8 mouse cellular contexts compared by ENCODE assay signal in genomic region chr7:127104560-127105332, GRCm38 (mm10). TPM values are rescaled to one million over a fixed set of nuclear protein-coding genes. Genes with fewer than 3 reads are reported as not detected.
DNase-seq lines count a peak whose midpoint lies in the region; ATAC-seq lines count a peak whose summit lies in the region.

No protein-coding gene starts in this region.

- H3K4me1 ChIP-seq in hindbrain, embryonic 14.5 days (replicated peaks; ENCODE audit: control insufficient read depth, insufficient read depth, low read length): peaks cover 4% of the 10 kb centered on the region; the same call in 1 of the 2 replicates

- ATAC-seq in hindbrain, embryonic 14.5 days (ENCODE audit: low FRiP score): peak; percentile 76

- H3K36me3 ChIP-seq in hindbrain, embryonic 14.5 days (replicated peaks; ENCODE audit: control insufficient read depth, insufficient read depth): no peaks in the 10 kb centered on the region

- peak overlapping the region; percentile 49 for H3K4me2 ChIP-seq in hindbrain, embryonic 14.5 days (replicated peaks)

- no peaks in the 10 kb centered on the region for H3K27me3 ChIP-seq in hindbrain, embryonic 14.5 days (ENCODE audit: control insufficient read depth, insufficient read depth, low read length)

- no peaks in the 10 kb centered on the region for H3K9me3 ChIP-seq in hindbrain, embryonic 14.5 days (ENCODE audit: control insufficient read depth, low read length)

- DNase-seq in R1 (ENCODE audit: low read depth, low spot score): peak; percentile 97
- DNase-seq in cerebellum, postnatal 14 days: peak; percentile 90 to 91
- peak; percentile 51 to 73 for DNase-seq in frontal cortex, postnatal 25 days (ENCODE audit: low spot score in 2 of 2)
- peak; percentile 94 for DNase-seq in hindbrain, embryonic 14.5 days (ENCODE audit: low spot score)
- DNase-seq in layer of hippocampus, postnatal 25 days (ENCODE audit: extremely low spot score in 1 of 2, low spot score in 1 of 2): peak; percentile 57 to 71
- peak; percentile 86 for DNase-seq in lung, postnatal 25 days (ENCODE audit: low spot score)
- DNase-seq in retina, embryonic 14.5 days (ENCODE audit: low spot score): peak; percentile 99
- DNase-seq in thymus, postnatal 4 days: peak; percentile 79

- WGBS in hindbrain, embryonic 14.5 days: 14% methylated on average over 17 of the region's 17 CpGs

- H3K27ac ChIP-seq in hindbrain, embryonic 14.5 days: peak overlapping the region; percentile 72

- H3K4me3 ChIP-seq in hindbrain, embryonic 14.5 days (replicated peaks; ENCODE audit: low read length): peak overlapping the region; percentile 21

- peak overlapping the region; percentile 45 for H3K9ac ChIP-seq in hindbrain, embryonic 14.5 days

RNA-seq across cellular contexts. Expression of gene AI467606, which starts 13.6 kb away (rescaled TPM):
- 1.7 and 1.9 TPM in 2 replicates for polyA plus RNA-seq in hindbrain, embryonic 14.5 days (2014; fragmentation: Nextera tagmentation; extraction: Ambion mirVana)
- 1 to 10 TPM; 1.2 to 1.5 TPM for total RNA-seq in layer of hippocampus, postnatal 25 days (2021)

RNA-seq across cellular contexts. Expression of gene Qprt, which starts 17.3 kb away (rescaled TPM):
- polyA plus RNA-seq in hindbrain, embryonic 14.5 days (2014; fragmentation: Nextera tagmentation; extraction: Ambion mirVana): 0.55 and 0.87 TPM in 2 replicates
- under 1 TPM; 0.30 to 0.35 TPM for total RNA-seq in layer of hippocampus, postnatal 25 days (2021)

RNA-seq across cellular contexts. Expression of gene Zg16, which starts 17.6 kb away (rescaled TPM):
- polyA plus RNA-seq in hindbrain, embryonic 14.5 days (2014; fragmentation: Nextera tagmentation; extraction: Ambion mirVana): not detected in 2 replicates
- total RNA-seq in layer of hippocampus, postnatal 25 days (2021): not detected

RNA-seq across cellular contexts. Expression of gene Spn, which starts 32.9 kb away (rescaled TPM):
- polyA plus RNA-seq in hindbrain, embryonic 14.5 days (2014; fragmentation: Nextera tagmentation; extraction: Ambion mirVana): not detected in 2 replicates
- under 1 TPM; 0.28 to 0.42 TPM for total RNA-seq in layer of hippocampus, postnatal 25 days (2021)

Comparison
In these comparisons a context has a peak if more than half of its experiments do, and no peak if none do; other contexts are left out.
1. Peak in every context shown above with its lines: DNase-seq, ATAC-seq, H3K4me3 ChIP-seq and H3K27ac ChIP-seq.